Mouse (Mus musculus) retina, postnatal 1 day (tissue): Measurements from ENCODE around the gene Atp6v1c2.

Source experiments
- DNase-seq: peaks from one replicate; pipeline ENCODE4 v3.0.0-alpha.2; 2012

Gene Atp6v1c2

DNA sequence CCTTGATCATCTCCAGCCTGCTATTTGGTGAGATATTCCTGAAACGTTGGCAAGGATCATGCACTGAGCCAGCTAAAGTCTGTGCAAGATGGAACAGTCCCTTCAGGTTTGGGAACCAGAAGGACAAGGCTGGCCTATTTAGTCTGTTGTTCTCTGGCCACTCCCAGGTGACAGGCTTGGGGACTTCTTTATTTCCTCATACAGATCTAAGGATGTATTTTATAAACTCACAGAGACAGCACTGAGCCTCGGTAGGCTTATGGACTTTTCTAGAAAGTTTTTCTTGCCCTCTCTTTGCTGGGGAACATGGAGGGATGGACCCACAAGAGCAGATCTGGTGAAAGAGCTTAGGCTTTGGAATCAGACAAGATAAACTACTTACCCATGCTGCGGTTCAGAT is at the start of gene Atp6v1c2:
Gene Atp6v1c2 (minus strand): TSS at position 101 of the 400 bp plus-strand sequence.
- no peak for DNase-seq

DNA sequence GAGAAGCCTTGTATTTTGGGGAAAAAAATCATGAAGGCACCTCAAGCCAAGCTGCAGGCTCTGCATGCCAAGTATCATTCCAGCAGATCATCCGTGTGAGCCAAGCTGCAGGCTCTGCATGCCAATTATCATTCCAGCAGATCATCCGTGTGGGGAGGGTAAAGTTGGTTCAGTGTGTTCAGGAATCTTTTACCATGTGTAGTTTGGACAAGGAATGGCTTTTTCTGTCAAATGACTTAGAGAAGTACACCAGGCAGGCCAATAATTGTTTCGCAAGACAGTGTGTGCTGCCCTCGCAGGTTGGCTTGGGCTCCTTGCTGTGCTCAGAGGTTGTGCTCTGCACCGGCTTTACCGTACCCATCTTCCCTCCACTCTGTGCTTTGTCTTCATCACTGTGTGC is 47.4 kb upstream of the Atp6v1c2 start:
- DNase-seq = no peak

DNA sequence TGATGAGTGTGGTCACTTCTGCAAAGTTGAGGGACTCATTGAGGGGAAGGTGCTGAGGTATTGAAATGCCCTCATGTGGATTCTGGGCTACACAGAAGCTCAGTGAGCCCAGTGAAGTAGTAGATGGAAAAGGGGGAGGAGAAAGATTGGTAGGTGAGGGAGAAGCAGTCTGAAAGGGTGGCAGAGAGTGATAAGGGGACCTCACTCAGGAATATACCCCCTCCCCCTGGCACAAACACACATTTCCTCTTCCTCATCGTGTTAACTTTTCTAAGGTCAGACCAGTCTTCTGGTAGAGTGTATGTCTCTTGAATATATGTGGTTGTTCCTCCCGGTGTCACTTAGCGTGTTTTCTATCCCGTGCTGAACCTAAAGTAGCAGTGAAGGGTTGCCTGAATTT is 46.1 kb upstream of the Atp6v1c2 start:
- DNase-seq = no peak

DNA sequence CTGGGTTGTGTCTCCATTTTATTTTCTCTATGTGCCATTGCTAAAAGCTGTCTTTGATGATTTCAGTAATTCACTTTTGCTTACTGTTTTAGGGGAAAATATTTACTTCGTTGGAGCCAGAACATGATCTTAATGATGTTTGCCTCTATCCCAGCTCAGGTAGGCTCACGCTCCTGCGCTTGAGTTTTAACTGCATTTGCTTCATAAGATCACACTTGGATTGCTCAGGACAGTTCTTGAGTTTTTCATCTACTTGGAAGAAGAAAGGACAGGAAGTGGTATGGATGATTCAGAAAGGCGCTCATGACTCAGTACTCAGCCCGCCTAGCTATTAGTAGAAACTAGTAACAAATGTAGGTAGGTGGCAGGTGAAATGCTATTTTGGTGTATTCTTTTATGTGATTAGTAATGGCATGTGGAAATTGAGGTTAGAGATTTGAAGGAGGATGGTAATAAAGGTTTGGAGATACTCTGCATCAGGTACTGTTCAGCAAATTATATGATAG is 44.4 kb upstream of the Atp6v1c2 start:
- no peak for DNase-seq

DNA sequence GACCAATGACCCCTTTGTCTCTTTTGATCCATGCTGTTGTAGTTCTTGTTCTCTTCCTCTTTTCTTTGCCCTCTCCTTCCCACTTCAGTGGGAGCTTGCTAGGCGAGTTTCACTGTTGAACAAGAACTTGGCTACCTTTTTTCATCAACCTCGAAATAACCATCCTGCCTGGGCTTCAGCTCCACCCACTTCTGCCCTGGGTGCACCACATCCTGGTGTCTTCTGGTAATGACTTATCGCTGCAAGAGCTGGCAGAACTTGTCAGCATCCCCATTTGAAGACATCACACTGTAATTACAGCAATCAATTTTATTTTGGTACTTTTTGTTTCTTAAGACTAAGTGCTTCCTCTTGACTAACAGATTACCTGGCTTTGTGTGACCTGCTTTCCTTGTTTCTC is 43.5 kb upstream of the Atp6v1c2 start:
- DNase-seq = no peak

DNA sequence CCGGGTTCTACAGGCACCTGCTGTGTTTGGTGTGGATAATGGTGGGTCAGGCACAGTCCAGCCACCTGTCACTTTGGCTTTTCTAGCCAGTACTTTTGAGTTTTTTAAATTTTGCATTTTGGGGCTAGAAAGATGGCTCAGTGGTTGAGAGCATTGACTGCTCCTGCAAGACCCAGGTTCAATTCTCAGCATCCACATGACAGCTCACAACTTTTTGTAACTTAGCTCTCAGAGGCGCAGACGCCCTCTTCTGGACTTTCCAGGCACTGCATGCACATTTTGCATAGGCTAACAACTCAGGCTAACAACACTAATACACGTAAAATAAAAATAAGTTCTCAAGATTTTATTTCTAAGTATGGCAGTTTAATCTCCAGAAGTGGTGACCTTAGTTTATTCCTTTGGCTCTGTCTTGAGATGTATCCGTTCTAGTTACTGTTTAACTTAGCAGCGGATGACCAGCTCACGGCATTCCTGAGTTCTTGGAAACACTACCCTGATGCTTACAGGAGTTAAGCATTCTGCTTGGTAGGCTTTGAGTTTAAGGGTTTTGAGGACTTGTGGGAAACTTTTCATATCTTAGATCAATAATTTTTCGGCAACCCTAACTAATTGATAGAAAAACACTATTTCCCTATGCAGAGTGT is 42.6 kb upstream of the Atp6v1c2 start:
- DNase-seq = peak; percentile 13

DNA sequence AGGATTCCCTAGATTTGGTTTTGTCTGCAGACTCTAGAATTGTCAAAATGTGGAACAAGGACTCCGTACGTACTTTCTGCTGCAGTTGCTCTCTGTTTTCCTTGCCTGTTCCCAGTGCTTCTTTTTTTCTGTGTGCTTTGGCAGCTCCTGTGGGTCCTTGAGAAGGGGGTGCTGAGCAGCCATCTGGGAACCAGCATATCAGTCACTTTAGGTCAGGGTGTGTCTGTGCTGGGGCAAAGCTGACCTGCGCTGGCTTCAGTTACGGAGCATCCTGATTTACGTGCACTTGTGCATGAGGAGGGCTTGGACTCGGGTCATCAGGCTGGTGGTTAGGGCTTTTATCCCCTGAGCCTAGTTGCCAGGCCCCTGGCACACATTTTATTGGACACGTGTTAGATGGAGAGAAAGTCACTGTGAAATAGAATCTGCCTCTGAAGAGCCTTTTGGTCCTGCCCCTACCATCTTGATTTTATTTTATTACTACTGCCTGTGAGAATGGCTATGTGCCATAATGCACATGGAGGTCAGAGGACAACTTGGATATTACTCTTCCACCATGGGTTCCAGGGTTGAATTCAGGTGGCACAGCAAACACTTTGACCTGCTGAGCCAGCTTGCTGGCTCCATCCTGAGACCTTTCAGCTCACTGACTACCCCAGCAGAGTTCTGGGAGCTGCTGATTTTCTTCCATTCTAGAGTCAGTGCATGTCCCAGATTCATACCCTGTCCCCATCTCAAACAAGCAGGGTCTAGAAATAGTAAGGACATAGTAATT is 40.6 kb upstream of the Atp6v1c2 start:
- no peak for DNase-seq

DNA sequence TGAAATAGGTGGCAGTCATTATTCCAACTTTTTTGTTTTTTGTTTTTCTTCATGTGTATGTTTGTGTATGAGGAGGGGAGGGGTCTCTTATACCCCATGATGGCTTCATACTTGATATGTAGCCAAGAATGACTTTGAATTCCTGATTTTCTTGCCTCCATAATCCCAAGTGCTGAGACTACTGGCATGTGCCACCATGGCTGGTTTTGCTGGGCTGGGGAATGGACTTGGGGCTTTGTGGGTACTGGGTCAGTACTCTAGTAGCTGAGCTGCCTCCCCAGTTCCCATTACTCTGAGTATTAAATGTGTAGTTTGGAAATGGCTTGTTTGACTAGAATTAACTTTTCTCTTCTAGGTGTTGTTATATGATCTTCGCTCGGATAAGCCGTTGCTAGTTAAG is 40.0 kb upstream of the Atp6v1c2 start:
- DNase-seq = no peak

DNA sequence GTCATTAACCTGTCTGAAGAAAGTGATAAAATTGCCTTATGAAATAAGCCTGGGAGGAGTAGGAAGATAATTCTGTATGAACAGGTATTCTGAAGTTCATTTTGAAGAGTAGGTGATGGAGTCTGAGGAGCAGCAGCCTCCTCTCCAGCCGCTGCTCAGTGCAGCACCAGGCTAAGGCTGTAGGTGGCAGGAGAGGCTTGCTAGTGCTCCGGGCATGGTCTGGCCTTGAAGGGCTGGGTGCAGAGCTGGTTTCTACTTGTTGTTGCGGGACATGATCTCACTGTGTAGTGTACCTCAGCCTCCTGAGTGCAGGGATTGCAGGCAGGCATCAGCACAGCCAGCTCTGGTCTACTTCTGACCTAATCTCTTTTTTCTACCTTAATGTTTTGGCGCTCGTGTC is 37.8 kb upstream of the Atp6v1c2 start:
- DNase-seq = peak; percentile 56

DNA sequence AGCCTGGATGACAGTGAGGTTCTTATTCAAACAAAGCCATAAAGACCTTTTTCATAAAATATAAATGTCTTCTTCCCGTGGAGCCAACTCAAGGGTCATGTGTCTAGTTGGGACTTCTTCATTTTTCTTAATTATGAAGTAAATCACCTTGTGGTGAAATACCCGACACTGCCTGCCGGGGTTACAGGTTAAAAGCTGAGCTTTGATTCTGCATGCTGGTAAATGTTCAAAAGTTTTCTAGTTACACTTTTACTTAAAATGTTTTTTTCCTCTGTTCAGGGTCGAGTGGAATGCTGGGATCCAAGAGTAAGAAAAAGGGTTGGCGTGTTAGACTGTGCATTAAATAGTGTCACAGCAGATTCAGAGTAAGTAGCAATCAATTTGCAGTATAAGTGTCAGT is 33.2 kb upstream of the Atp6v1c2 start:
- DNase-seq = no peak

DNA sequence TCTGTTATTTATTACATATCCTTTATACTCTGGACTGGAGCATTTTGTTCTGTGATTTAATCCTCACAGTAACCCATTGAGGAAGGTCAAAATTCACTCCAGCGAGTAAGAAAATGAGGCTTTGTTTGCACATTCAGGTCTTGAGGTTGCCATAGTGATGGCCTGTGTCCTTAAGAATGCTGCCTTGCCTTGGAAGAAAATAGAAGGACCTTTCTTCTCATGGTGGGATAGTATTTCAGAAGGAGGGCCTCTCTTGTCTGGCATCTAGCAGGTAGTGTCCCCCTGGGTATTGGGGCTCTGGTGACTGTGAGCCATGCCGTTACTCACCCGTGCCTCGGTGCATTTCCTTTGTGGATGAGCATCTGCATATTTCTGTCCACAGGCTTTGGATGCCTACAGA is 31.5 kb upstream of the Atp6v1c2 start:
- DNase-seq = no peak

DNA sequence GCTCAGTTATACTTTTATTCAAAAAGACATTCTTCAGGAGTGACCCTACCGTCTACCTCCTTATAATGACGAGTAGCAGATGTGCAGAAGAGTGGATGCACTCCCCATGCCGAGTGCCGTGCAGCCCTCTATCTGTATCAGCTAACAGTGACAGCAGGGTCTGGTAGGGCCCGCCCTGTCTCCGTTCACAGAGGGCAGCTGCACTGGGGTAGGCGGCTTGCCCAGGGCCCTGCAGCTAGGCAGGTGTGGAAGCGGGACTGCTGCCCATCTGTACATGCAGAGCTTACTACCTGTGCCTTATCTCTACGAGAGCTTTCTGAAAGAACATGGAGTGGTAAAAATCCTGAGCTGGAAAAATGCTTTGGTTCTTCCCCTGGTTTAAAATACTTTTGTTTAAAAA is 30.9 kb upstream of the Atp6v1c2 start:
- DNase-seq = no peak

DNA sequence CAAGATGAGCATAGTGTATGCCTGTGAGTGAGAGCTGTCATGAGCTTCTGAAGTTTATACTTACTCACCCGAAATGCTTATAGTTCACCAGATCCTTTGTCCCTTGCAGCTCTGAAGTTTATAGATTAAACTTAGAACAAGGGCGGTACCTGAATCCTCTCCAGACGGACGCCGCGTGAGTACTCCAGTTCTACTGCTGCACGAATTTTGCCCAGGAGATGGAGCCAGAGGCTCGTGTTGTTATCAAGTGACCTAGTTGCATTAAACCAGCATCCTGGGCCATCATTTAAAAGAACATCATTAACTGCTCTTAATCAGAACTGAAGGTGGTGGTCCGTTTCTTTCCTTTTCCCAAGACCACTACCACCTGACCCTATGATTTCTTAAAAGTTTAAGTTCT is 29.8 kb upstream of the Atp6v1c2 start:
- DNase-seq = peak; percentile 7

DNA sequence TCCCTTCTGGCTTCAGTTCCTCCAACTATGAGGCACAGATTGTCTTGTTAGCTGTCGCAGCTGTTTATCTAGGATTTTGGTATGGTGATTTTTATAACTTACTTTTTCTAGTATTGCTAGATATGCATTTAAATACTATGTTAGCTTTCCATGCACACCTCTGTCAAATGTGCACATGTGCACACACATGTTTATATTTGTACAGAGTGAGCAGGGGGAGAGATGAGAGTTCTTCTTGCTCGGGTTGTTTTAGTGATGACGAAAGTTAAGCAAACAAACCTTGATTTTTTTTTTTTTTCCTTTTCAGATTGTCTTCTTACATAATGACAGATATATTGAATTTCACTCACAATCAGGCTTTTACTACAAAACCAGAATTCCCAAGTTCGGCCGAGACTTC is 28.6 kb upstream of the Atp6v1c2 start:
- no peak for DNase-seq

DNA sequence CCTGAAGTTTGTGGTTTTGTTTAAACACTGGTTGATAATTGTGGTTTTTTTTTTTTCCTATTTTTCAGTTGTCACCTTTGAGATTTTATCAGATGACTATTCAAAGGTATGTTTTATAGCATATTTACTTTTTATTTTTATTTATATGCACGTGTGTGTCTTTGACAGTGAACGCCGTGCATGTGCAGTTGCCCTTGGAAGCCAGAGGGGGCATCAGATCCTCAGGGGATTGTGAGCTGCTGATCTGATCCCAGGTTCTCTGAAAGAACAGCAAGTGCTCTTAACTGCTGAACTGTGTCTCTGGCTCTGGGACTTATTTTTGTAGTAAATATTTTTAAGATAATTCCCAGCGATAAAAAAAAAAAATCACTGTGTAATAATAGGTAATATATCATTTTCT is 27.7 kb upstream of the Atp6v1c2 start:
- DNase-seq = peak; percentile 26

DNA sequence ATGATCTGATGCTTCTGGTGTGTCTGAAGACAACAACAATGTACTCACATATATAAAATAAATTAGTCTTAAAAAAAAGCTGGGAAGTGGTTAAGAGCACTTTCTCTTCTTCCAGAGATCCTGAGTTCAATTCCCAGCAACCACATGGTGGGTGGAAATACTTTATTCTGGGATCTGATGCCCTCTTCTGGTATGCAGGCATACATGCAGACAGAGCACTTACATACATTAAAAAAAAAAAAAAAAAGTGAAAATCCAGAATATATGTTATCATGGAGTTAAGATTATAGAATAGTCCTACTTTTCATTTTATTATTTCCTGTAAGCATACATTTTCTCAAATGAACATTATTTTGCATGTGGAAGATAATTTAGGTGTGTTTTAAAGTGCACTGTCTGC is 20.9 kb upstream of the Atp6v1c2 start:
- DNase-seq = no peak

DNA sequence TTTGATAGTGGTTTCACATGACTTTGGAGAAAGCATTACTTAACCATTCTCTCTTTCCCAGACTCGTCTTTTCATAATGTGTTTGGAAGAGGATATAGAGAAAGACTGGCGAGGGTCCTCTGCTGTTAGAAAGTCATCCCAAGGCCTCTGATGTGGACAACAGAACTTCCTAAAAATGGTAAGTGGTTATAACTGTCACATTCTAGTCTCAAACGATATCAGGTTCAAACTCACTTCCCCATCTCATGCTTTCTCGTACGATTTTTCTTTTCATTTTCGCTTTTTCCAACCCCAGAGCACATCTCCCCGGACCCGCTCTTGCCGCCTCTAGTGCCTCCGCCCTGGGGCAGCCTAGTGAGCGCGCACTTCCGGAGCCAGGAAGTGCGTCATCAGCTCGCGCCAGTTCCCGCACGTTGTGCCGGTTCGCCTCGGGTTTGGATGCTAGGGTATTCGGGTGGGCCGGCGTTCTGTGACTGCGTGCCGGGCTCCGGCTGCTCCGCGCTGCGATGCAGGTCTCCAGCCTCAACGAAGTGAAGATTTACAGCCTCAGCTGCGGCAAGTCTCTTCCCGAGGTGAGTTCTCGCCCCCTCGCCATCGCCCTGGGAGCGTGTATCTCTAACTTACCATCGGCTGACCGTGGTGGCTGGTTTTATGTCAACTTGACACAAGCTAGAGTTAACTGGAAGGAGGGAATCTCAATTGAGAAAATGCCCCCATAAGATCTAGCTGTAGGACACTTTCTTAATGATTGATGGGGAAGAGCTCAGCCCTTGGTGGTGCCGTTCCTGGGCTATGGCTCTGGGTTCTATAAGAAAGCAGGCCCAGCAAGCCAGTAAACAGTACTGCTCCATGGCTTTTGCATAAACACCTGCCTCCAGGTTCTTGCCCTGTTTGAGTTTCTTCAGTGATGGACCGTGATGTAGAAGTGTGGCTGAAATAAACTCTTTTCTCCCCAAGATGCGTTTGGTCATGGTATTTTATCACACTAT is 19.2 kb upstream of the Atp6v1c2 start, which contains the start of gene Nol10:
Gene Nol10 (plus strand): TSS at position 411 of the 989 bp plus-strand sequence.
- DNase-seq = peak; percentile 94

DNA sequence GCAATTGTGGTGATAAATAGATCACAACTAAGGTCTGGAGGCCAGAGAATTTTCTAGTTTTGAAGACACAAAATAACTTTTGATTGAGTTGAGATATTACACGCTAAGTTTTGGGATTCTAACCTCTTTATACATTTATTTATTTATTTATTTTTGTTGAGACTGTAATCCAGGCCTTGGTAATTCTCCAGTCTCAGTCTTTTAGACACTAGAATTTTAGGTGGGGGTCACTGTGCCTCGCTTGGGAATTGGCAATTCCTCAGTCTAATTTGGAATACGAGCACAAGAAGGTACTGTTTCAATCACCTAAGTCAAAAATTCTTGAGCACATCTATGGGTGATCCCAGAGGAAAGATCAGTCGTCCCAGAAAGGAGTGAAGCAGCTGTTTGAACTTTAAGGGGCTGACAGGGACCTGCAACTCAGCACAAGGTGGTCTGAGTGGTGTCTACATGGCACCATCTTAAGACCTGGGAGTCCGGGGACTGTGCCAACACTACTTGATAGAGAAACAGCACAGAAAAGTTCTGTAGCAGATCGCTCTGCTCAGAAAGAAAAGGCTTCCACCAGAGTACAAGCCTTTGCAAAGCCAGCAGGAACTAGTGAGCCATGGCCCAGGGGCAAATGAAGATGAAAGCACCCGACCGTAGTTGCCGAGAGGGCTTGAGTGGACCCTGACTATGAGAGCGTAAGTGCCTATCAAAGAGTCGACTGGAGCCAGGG is 18.3 kb upstream of the Atp6v1c2 start:
- no peak for DNase-seq

DNA sequence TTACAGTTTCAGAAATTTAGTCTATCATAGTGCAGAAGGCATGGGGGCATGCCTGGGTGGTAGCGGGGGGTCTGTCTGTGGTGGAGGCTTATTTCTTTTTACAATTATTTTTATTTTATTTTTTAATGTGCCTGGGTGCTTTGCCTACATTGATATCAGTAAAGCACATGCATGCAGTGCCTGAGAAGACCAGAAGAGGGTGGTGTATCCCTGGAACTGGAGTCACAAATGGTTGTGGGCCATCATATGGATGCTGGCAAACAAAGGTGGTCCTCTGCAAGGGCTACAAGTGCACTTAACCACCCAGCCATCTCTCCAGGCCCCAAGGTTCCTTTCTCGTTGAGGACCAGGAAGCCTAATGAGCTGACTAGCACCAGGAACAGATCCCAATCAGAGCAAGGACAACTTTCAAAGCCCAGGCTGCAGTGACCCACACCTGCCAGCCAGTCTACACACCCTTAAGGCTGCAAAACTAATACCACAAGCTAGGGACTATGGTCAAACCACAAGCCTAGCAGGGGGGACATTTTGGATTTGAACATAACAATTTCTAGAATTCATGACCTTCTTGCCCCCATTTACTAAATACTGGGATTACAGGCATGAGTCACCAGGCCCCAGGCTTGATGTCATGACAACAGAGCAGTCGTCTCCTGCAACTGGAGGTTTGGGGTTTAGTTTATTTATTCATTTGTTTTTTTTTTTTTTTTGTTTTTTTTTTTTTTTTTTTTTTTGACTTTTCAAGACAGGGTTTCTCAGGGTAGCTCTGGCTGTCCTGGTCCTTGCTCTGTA is 10.2 kb upstream of the Atp6v1c2 start:
- no peak for DNase-seq

DNA sequence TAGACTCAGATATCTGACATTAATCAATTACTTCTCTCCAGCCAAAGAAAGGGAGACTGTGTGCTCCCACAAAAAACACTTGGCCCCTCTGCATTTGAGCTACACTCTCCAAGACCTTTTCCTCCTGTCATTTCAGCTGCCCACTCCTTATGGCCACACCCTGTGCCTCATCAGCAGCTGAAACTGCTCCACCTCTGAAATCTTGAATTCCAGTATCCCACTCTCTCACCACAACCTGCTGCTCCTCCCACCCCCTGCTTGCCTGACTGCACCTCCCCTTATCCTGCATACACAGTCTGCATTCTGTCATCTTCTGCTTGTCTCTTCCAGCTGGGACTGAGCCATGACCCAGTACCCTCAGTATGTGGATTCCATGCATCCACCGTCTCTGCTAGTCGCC is 9.2 kb upstream of the Atp6v1c2 start:
- DNase-seq = no peak

DNA sequence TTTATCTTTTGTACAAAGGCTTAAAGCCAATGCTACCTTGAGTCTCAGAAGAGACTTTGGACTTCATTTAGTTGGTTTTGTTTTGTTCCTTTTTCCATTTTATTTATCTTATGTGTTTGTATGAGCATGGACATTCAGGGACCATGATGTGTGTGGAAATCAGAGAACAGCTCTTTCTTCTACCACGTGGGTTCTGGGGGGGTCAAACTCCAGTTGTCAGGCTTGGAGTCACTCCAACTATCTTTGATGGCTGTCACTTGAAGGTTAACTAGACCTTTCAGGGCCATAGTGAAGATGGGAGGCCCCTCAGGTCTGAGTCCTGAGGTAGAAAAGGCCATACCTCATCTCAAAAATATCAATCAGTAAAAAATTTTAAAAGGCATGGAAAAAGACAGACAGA is 4.3 kb upstream of the Atp6v1c2 start:
- DNase-seq = no peak
